Mouse (Mus musculus): ENCODE data around the gene Soga3.

DNA sequence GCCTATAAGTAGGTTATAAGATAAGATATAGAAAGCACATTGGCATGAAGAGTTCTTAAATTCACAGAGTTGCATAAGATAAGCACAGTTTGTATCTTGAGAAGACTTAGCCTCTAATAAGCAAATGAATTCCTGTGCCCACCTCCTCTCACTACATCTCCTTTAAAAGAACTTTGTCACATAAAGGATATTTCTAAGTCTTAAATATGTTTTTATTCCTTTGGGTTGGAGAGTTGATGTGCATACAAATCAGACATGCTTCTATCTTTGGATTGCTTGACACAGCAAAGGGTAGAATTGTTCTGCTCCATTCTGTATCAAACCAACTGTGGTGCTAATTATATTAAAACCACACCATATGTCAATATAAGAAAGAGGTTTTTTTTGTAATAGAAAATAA, 50.1 kb downstream of the Soga3 start:
- no peak for TF ChIP-seq CTCF (conservative IDR thresholded peaks at IDR 0.05 in 1 of 2, IDR thresholded peaks at IDR 0.05 in 1 of 2; ENCODE audit: low read depth in 2 of 2, low read length in 2 of 2)
- TF ChIP-seq POLR2AphosphoS2 (IDR thresholded peaks at IDR 0.05; ENCODE audit: low read depth, low read length): no peak
- no peak for TF ChIP-seq TCF12 (IDR thresholded peaks at IDR 0.05; ENCODE audit: low read depth, low read length)
